Mouse (Mus musculus): ENCODE data around the gene Cc2d1a.

- TF ChIP-seq CTCF (IDR thresholded peaks at IDR 0.05; ENCODE audit: insufficient read depth, low read depth, low read length) (no peak), POLR2A (IDR thresholded peaks at IDR 0.05; ENCODE audit: insufficient read depth, low read depth, low read length) (no peak)
Measured at GRCm38 (mm10) chr8:84128277-84128676, 19.5 kb downstream of the Cc2d1a start.
